Mouse (Mus musculus): ENCODE results near the gene Arhgef15.
"Not testable (repeated sequence)": the region's sequence is repeated elsewhere in the genome, so short reads cannot be mapped to it uniquely, and the experiment has no call there.

DNA sequence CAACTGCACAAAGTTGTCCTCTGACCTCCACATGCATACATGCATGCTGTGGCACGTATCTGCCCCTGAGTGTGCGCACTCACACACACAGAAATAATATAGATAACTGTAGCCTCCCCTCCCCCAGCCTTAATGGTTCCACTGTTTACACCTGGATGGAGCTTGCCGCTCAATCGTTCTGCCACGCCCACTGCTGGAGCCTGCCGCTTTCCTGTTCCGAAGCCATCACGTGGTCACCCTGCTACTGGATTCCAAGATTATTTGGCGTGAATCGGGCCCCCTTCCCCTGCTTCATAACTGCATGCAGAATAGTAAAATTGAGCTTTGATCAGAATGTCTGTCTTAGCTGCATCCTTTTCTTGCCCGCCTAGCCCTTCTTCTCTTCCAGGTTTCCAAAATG, 4.9 kb upstream of the Arhgef15 start:
- not testable (repeated sequence) for TF ChIP-seq POLR2AphosphoS5 (IDR thresholded peaks at IDR 0.05; ENCODE audit: insufficient replicate concordance, low read depth, low read length); CTCF (IDR thresholded peaks at IDR 0.05; ENCODE audit: low read depth, low read length)
